Mouse (Mus musculus): ENCODE data around the gene Scamp5.

DNA sequence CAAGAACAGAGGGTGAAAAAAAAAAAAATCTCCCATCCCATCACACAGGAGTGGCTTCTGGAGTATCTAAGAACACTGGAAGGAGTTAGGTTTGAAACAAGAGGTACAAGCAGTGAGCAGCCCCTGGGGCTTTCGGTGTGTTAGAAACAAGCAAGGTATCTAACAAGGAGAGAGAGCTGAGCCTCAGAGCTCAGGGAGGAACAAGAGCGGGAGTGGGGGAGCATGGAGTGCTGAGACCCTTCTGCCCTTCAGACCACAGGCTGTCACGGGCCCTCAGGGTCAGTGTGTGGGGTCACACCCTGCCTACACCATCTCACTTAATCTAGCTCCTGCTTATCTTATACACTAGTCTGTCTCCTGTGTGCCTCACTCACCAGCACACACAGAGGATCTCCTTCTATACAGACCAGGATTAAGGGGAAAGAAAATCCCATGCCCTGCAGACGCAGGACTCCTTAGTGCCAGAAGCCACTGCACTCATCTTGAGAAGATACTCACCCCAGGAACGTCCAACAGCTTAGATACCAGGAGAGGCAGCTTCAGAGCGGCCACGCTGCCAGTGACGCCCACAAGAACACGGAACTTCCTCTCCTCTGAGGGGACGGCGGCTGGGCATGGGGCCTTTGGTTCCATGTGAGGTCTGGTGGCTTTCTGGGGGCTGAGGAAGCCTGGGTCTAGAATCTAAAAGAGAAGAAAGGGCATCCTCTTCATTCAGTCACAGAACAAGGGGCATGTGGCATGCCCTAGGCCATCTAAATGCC lies 33.3 kb downstream of the Scamp5 start:
- no peak for TF ChIP-seq CTCF (IDR thresholded peaks at IDR 0.05; ENCODE audit: low read depth)
- no peak for TF ChIP-seq EP300 (IDR thresholded peaks at IDR 0.05; ENCODE audit: low read depth)
